Mouse (Mus musculus): Measurements from ENCODE around the gene Gm3468. TPM values are rescaled to one million over a fixed set of nuclear protein-coding genes. Genes with fewer than 3 reads are reported as not detected.
A peak's percentile ranks its signal among the peaks of the same experiment; 100 is the strongest.
"Not testable (repeated sequence)": the region's sequence is repeated elsewhere in the genome, so short reads cannot be mapped to it uniquely, and the experiment has no call there.

Gm3468 gene
- total RNA-seq (2021) = under 1 TPM in 1 of 2 experiments, not detected in 1; 0.36 TPM
- long read RNA-seq, experiment 1, partial matches to known transcripts = 0 of 2 reads
- long read RNA-seq, experiment 1, other reads (novel, unspliced or antisense) = 2 of 2 reads
- long read RNA-seq, experiment 2, partial matches to known transcripts = 0 of 1 reads
- long read RNA-seq, experiment 2, other reads (novel, unspliced or antisense) = 1 of 1 reads

DNA sequence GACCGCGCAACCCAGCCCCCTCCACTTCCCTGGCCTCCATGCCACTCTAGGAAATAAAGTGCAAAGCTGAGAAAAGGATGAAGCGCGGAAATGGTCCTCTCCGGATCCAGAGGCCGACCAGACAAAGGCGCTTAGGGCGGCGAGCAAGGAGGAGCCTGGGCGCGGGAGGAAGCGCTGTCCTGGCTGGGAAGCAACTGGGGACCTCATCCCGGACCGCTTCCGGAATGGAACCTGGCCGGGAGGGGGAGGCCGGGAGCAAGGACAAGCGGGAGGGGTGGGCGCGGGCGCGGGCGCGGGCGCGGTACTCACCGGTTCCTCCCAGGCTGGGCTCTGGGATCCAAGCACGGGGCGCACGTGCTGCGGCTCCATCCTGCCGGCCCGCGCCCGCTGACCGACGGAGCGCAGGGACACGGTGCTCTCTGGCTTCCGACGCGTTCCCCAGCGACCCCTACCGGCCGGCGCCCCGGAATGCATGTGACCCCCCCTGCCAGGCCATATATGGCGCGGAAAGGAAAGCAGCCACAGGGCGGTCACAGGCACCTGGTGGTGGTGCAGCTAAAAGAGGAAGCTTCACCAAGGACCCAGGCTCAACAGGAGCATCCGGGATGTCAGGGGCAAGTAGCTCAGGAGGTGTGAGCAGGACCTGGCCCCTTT lies at the start of gene Gm3468:
Gm3468 (minus strand) TSS at position 394 of the 654 bp plus-strand sequence.
- peak; percentile 55 for DNase-seq

- not testable (repeated sequence) for DNase-seq
These were observed 17.2 kb upstream of the Gm3468 start, which contains the start of gene Gm3476 for GRCm38 (mm10) chr14:6125707-6126106. Gene Gm3476 (minus strand): TSS chr14:6125807.

GRCm38 (mm10) chr14:6107500-6107899 lies 965 bp downstream of the Gm3468 start:
- DNase-seq = not testable (repeated sequence)

DNA sequence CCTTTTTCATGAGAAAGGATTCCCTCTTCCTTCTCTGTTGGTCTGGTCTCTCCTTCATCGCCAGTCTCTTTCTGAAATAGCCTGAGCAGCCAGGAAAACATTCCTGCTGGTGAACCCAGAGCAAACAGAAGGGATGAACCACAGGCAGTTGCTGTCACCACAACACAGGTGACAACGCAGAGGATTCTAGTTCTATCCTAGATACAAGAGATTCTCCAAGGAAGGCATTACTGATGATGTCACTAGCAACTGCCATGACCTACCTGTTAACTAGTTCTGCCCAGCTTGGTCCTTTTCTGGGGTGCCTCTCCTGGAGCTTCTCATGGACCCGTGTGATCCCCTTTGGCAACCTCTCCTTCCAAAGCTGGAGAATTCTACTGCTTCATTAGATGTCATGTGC lies 14.6 kb downstream of the Gm3468 start, which contains the start of gene Gm8206:
Gm8206 (minus strand) TSS at position 101 of the 400 bp plus-strand sequence.
- DNase-seq = not testable (repeated sequence)

DNA sequence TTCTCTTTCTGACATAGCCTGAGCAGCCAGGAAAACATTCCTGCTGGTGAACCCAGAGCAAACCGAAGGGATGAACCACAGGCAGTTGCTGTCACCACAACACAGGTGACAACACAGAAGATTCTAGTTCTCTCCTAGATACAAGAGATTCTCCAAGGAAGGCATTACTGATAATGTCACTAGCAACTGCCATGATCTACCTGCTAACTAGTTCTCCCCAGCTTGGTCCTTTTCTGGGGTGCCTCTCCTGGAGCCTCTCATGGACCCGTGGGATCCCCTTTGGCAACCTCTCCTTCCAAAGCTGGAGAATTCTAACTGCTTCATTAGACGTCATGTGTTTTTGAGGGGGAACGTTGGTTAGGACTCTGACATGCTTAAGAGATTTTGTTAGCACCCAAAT lies 50.3 kb downstream of the Gm3468 start, which contains the start of gene Gm6337:
Gm6337 (minus strand) TSS at position 101 of the 400 bp plus-strand sequence.
- DNase-seq = not testable (repeated sequence)

Other genes starting within 250 kb of the Gm3468 start
- under 1 TPM; 0.60 to 0.91 TPM for gene Gm8237, start 228.3 kb downstream of the Gm3468 start, total RNA-seq (2021)
- under 1 TPM; 0.27 to 0.69 TPM for gene Gm3248, start 146.9 kb downstream of the Gm3468 start, total RNA-seq (2021)
- gene Gm3453, start 129.5 kb downstream of the Gm3468 start, total RNA-seq (2021) = not detected
- gene Gm6337, start 50.4 kb downstream of the Gm3468 start, total RNA-seq (2021) = not detected
- under 1 TPM in 1 of 2 experiments, not detected in 1; 0.45 TPM for gene Gm8206, start 14.7 kb downstream of the Gm3468 start, total RNA-seq (2021)
- gene Gm3476, start 17.1 kb upstream of the Gm3468 start, total RNA-seq (2021) = not detected
- under 1 TPM; 0.30 to 0.70 TPM for gene Gm21560, start 110.6 kb upstream of the Gm3468 start, total RNA-seq (2021)
- 1 to 10 TPM in 1 of 2 experiments, under 1 TPM in 1; 0.66 to 1.3 TPM for gene Gm3411, start 178.6 kb upstream of the Gm3468 start, total RNA-seq (2021)
- not detected for gene Gm21103, start 196.2 kb upstream of the Gm3468 start, total RNA-seq (2021)
- not detected for gene Gm3618, start 235.0 kb upstream of the Gm3468 start, total RNA-seq (2021)